Mouse (Mus musculus): ENCODE results near the gene AI837181.
A peak's percentile ranks its signal among the peaks of the same experiment; 100 is the strongest.

AI837181 gene

GRCm38 (mm10) chr19:5414534-5414957 is 10.4 kb upstream of the AI837181 start:
- DNase-seq (ENCODE audit: low spot score in 2 of 2) = peak in 1 of 2 experiments; percentile 41

- no peak for DNase-seq (ENCODE audit: low spot score in 2 of 2)
Measured at GRCm38 (mm10) chr19:5418750-5419466, 6.0 kb upstream of the AI837181 start.

GRCm38 (mm10) chr19:5419630-5420029 is 5.3 kb upstream of the AI837181 start:
- DNase-seq (ENCODE audit: low spot score in 2 of 2) = no peak

GRCm38 (mm10) chr19:5420579-5420978 is 4.4 kb upstream of the AI837181 start:
- no peak for DNase-seq (ENCODE audit: low spot score in 2 of 2)

- DNase-seq (ENCODE audit: low spot score in 2 of 2) = no peak
Measured at GRCm38 (mm10) chr19:5421784-5422183, 3.2 kb upstream of the AI837181 start.

- DNase-seq (ENCODE audit: low spot score in 2 of 2) = no peak
Measured at GRCm38 (mm10) chr19:5422267-5422666, 2.7 kb upstream of the AI837181 start.

GRCm38 (mm10) chr19:5422895-5423443 is 2.0 kb upstream of the AI837181 start:
- no peak for DNase-seq (ENCODE audit: low spot score in 2 of 2)

GRCm38 (mm10) chr19:5423561-5423960 is 1.4 kb upstream of the AI837181 start:
- no peak for DNase-seq (ENCODE audit: low spot score in 2 of 2)

GRCm38 (mm10) chr19:5424092-5424781 is 707 bp upstream of the AI837181 start:
- DNase-seq (ENCODE audit: low spot score in 2 of 2) = peak; percentile 63 to 80

- no peak for DNase-seq (ENCODE audit: low spot score in 2 of 2)
Measured at GRCm38 (mm10) chr19:5425906-5426565, 1.1 kb downstream of the AI837181 start.

GRCm38 (mm10) chr19:5426640-5427290 is 1.8 kb downstream of the AI837181 start:
- DNase-seq (ENCODE audit: low spot score in 2 of 2) = no peak

- DNase-seq (ENCODE audit: low spot score in 2 of 2) = no peak
Measured at GRCm38 (mm10) chr19:5428083-5428482, 3.1 kb downstream of the AI837181 start.

GRCm38 (mm10) chr19:5429219-5429618 is 4.3 kb downstream of the AI837181 start:
- no peak for DNase-seq (ENCODE audit: low spot score in 2 of 2)

- peak in 1 of 2 experiments; percentile 64 for DNase-seq (ENCODE audit: low spot score in 2 of 2)
Measured at GRCm38 (mm10) chr19:5429806-5430205, 4.9 kb downstream of the AI837181 start.

GRCm38 (mm10) chr19:5430408-5430807 is 5.5 kb downstream of the AI837181 start:
- no peak for DNase-seq (ENCODE audit: low spot score in 2 of 2)

GRCm38 (mm10) chr19:5431911-5432464 is 7.0 kb downstream of the AI837181 start:
- DNase-seq (ENCODE audit: low spot score in 2 of 2) = no peak

- peak in 1 of 2 experiments; percentile 53 for DNase-seq (ENCODE audit: low spot score in 2 of 2)
Measured at GRCm38 (mm10) chr19:5432992-5433852, 8.3 kb downstream of the AI837181 start.

GRCm38 (mm10) chr19:5433951-5434350 is 9.0 kb downstream of the AI837181 start:
- DNase-seq (ENCODE audit: low spot score in 2 of 2) = no peak

GRCm38 (mm10) chr19:5444371-5444908 is 19.5 kb downstream of the AI837181 start:
- no peak for DNase-seq (ENCODE audit: low spot score in 2 of 2)

- DNase-seq (ENCODE audit: low spot score in 2 of 2) = no peak
Measured at GRCm38 (mm10) chr19:5444954-5445353, 20.0 kb downstream of the AI837181 start.
